Mouse (Mus musculus): ENCODE measurements at regions not wholly inside any gene's neighbourhood (a gene's known extent, or its start where the extent isn't known, plus 50 kb on each side); places are given as distances from the start of the nearest gene placed in this dataset.

DNA sequence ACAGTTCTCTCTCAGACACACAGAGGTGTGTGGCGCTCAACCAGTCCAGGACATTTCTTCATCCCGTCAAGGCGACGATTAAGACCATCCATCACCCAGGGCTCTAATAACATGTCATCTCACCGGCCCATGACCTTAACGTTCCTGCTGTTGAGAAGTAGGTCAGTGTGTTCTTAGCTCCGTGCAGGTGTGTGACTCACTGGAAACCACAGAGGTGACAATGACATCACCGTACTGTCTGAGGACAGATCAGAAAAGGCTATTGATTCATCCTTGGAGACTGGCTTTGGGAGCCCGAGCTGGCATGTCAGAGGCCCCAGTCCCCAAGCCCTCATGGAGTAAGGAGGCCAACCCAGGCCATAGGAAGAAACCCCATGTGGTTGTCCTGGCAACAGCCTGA is 109.3 kb upstream of the Sulf2 start:
- intact Hi-C loops (cut with DNase I) = loop anchor here (5.0 kb wide), 1 partner anchor 107 kb away; the partner anchor contains the start of gene Sulf2
- no peak for DNase-seq (ENCODE audit: low spot score in 2 of 2)

- intact Hi-C loops (cut with DNase I) = loop anchor here (5.0 kb wide), 1 partner anchor 104 kb away; the partner anchor contains the start of gene Sulf2
- no peak for DNase-seq (ENCODE audit: low spot score in 2 of 2)
These were observed 106.3 kb upstream of the Sulf2 start for GRCm38 (mm10) chr2:166261799-166262198.

DNA sequence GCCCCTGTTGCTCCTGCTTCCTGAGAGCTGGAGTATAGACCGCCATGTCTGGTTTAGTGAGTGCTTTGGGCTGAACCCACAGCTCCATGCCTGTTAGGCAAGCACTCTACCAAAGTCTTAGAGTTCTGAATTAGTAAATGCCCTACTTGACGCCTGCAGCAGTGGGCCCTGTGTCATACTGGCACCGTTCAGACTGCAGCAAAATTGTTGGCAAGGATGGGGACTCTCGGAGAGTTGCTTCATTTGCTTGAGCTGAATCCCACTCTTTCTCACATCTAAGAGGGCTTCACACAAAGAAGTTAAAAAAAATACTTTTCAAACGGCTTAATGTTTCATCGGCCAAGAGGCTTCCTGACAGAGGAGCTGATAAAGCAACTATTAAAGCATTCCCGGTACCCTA is 105.6 kb upstream of the Sulf2 start:
- intact Hi-C loops (cut with DNase I) = loop anchor here (5.0 kb wide), 1 partner anchor 104 kb away; the partner anchor contains the start of gene Sulf2
- peak; percentile 35 to 42 for DNase-seq (ENCODE audit: low spot score in 2 of 2)

DNA sequence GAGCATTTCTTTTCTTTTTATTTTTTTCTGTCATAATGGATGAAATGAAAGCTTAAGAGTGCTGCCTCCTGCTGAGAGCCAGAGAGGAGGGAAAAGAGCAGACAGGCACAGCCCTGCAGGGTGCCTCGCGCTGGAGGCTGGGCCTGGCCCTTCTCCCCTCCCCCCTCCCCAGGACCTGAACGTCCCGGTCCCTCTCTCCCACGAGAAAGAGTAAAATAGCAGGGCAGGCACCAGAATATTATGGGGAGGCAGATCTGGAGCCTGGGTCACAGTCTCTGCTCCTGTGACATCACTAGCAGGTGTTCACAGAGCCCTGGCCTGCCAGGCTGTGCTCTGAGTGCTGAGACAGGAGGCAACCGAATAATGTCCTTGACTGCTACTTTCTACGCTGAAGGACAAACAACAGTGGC is 103.3 kb upstream of the Sulf2 start:
- DNase-seq (ENCODE audit: low spot score in 2 of 2) = no peak
- intact Hi-C loops (cut with DNase I) = no loop called here

GRCm38 (mm10) chr2:166257666-166258065 is 102.2 kb upstream of the Sulf2 start:
- intact Hi-C loops (cut with DNase I) = no loop called here
- no peak for DNase-seq (ENCODE audit: low spot score in 2 of 2)

DNA sequence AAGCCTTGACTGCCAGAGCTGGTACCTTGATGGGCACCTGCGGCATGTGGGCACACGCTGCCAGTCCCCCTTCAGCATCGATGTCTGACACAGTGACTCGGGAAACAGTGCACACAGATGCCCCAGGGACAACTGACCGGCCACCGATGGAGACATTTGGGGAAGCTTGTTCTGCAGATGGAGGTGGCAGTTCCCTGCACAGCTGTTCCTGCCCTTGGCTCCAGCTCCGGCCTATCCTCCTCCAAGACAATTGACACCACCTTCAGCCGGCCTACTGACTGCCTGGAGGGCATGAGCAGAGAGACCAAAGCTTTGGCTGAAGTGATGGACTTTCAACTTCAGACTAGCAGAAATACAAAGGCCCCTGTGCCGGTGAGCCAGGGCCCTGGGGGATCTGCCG is 100.7 kb upstream of the Sulf2 start:
- intact Hi-C loops (cut with DNase I) = no loop called here
- DNase-seq (ENCODE audit: low spot score in 2 of 2) = no peak

- intact Hi-C loops (cut with DNase I) = no loop called here
- no peak for DNase-seq (ENCODE audit: low spot score in 2 of 2)
These were observed 99.1 kb upstream of the Sulf2 start for GRCm38 (mm10) chr2:166254581-166254980.

GRCm38 (mm10) chr2:166252107-166252506 is 96.6 kb upstream of the Sulf2 start:
- intact Hi-C loops (cut with DNase I) = no loop called here
- DNase-seq (ENCODE audit: low spot score in 2 of 2) = no peak

DNA sequence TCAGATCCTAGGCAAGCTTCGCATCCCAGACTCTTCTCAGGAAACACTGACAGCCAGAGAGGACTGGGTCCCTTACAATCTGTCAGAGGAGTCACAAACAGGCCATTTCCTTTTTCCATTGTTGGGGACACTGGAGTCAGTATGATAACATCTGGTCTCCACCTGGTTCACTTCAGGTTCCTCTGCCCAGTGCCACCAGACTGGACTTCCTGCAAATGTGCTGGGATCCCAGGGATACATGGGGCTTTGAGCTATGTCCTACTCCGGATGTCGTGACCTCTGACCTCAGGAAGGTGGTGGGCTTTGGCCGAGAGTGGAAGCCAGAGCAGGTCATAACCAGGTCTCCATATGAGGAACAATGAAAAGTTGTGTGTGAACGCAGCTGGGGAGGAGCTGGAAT is 96.0 kb upstream of the Sulf2 start:
- no peak for DNase-seq (ENCODE audit: low spot score in 2 of 2)
- intact Hi-C loops (cut with DNase I) = no loop called here

DNA sequence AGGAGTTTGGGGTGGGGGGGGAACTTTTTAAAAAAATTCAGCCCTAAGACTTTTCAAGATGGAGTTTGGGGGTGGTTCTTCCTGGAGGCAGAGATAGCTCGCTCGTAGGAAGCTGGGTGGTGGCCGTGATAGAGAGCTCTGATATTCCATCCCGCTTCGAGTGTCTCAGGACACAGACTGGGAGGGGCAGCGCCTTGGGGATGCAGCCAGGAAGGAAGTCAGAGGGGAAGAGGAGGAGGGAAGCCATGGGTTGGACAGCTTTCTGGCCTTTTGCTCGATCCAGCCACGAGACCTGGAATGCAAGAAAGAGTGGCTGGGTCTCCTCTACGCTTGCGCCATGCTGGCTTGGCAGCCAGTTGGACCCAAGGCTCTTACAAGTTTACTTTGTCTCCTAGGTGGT is 95.1 kb upstream of the Sulf2 start:
- intact Hi-C loops (cut with DNase I) = no loop called here
- no peak for DNase-seq (ENCODE audit: low spot score in 2 of 2)

GRCm38 (mm10) chr2:166249338-166249950 is 94.0 kb upstream of the Sulf2 start:
- intact Hi-C loops (cut with DNase I) = no loop called here
- no peak for DNase-seq (ENCODE audit: low spot score in 2 of 2)

- intact Hi-C loops (cut with DNase I) = no loop called here
- DNase-seq (ENCODE audit: low spot score in 2 of 2) = no peak
These were observed 91.1 kb upstream of the Sulf2 start for GRCm38 (mm10) chr2:166246401-166247189.

DNA sequence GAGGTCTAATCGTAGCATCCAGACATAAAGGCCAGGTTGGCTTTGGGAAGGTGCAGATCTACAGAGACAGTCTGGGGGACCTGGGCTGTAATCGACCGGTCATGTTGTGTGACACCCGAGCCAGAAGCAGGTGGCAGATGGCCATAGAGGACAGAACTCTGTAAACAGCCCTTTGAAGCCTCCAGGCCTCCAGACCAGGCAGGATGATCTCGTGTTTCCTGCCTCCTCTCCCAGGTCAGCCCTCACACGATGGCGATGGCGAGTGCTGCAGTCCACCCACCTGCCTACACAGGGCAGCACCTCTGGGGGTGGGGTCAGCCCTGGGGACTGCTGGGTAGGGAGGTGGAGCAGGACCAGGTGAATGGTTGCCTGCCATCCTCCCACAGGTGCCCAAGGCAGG is 89.8 kb upstream of the Sulf2 start:
- intact Hi-C loops (cut with DNase I) = no loop called here
- DNase-seq (ENCODE audit: low spot score in 2 of 2) = no peak

GRCm38 (mm10) chr2:166242786-166243521 is 87.5 kb upstream of the Sulf2 start:
- DNase-seq (ENCODE audit: low spot score in 2 of 2) = no peak
- intact Hi-C loops (cut with DNase I) = no loop called here

DNA sequence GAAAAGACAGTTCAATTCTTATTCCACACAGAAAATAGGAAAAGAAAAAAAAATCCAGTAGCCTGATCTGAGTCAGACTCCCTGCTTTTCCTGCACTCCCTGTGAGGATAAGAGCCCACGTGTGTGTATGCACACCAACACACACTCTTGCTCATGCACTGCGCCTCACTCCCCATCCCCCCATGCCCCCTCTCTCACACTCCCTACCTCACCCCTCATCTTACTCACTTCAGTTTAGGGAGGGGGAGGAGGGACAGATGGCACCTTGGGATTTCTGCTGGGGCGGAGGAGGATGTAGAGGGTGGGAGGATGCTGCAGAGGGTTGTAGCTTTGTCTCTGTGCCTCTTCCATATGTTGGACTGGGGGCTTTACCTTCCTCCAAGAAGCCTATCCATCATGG is 85.8 kb upstream of the Sulf2 start:
- intact Hi-C loops (cut with DNase I) = no loop called here
- peak; percentile 36 to 67 for DNase-seq (ENCODE audit: low spot score in 2 of 2)

DNA sequence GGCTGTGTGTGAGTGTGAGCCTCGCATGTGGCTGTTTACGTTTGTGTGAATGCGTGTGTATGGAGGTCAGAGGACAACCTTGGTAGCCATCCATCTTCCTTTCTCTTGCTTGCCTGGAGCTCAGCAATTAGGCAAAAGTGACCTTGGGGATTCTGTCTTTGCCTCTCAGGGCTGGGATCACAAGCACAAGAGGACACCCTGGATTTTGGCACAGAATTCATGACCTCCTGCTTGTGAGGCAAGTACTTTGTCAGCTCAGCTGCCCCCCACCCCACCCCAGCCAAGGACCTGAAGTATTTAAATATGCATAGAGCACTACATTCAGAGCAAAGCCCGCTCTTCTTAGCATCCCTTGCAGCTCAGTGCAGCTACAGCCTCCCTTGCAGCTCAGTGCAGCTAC is 84.6 kb upstream of the Sulf2 start:
- DNase-seq (ENCODE audit: low spot score in 2 of 2) = no peak
- intact Hi-C loops (cut with DNase I) = no loop called here

GRCm38 (mm10) chr2:166237554-166238269 is 82.2 kb upstream of the Sulf2 start:
- intact Hi-C loops (cut with DNase I) = no loop called here
- no peak for DNase-seq (ENCODE audit: low spot score in 2 of 2)

DNA sequence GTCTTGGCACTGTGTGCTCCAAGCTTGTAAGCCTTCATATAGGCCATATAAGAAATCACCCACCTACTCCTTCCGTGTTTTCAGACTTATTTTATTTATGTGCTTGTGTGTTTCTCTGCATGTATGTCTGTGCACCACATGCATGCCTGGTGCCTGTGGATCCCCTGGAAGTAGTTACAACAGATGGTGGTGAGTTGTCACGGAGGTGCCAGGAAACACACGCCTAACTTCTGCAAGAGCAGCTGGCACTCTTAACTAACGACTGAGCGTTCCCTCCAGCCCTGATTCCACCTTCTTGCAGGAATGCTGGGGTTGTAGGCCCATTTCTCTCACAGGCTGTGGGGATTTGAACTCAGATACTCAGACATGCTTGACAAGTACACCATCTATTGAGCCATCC is 80.6 kb upstream of the Sulf2 start:
- peak; percentile 52 to 55 for DNase-seq (ENCODE audit: low spot score in 2 of 2)
- intact Hi-C loops (cut with DNase I) = no loop called here

DNA sequence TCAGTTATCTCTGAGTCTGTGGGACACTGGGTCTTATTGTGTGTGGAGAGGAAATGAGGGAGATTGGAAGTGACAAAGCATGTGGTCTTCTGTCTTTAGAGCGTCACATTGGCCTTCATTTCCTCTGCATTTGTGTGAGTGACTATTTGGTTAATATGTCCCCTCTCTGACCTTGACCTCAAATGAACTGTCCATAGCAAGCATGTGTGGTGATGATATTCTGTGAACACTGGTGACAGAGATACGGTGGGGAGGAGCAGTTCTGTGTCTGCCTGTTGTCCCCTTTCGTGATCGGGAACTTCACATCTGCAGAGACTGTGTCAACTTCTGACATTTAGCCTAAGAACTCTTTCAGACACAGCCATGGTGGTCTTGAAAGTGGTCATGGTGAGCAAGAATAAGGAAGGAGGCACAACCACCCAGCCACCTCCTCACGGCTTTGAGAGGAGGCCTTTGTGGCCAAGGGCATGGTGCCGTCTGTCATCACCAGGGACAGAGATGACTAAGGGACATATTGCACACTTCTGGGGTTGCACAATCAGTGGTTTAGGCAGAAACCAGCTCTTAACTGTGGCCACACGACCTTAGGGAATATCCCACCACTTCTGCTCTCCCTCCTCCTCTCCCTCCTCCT is 79.2 kb upstream of the Sulf2 start:
- intact Hi-C loops (cut with DNase I) = no loop called here
- no peak for DNase-seq (ENCODE audit: low spot score in 2 of 2)
